Mouse (Mus musculus) liver, postnatal 0 days (tissue): ENCODE measurements around the gene Myh9.

Experiments used
- CTCF ChIP-seq: sonication (generic); IDR thresholded peaks from 2 replicates; pipeline ENCODE4 v1.5.1; 2016; ENCODE audit warnings: antibody characterized with exemption, low read depth
- EP300 ChIP-seq: IDR thresholded peaks from 2 replicates; pipeline ENCODE4 v1.6.1; 2016; ENCODE audit warnings: antibody characterized with exemption, low read depth, mild to moderate bottlenecking

DNA sequence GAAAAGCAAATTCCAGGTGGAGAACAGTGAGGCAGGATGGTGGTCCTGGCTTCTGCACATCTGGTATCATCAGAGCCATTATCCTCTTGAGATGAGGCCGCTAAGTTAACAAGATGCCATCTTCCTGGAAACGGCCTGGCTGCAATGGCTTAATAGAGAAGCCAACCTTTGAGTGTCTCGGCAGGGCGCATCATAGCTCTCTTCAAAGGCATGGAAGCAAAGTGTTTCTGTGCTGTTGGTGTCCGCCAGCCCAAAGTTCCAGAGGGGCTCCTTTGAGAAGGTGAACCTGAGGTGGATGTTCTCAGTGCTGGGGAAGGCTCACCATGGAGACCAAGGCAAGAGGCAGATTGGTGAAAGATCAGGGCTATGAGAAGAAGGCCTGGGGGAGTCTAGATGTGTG lies 110.4 kb downstream of the Myh9 start:
- TF ChIP-seq CTCF (no peak), EP300 (no peak)
